Comparison of ENCODE assay signal across 8 mouse cellular contexts in genomic region chr2:84649674-84650073, GRCm38 (mm10). TPM values are rescaled to one million over a fixed set of nuclear protein-coding genes. Genes with fewer than 3 reads are reported as not detected.
DNase-seq lines count a peak whose midpoint lies in the region; ATAC-seq and TF ChIP-seq lines count a peak whose summit lies in the region.

No protein-coding gene starts in this region.

- H3K27ac ChIP-seq in forebrain, postnatal 0 days (ENCODE audit: low read depth, low read length): peak overlapping the region; percentile 29; the same call in 1 of the 2 replicates
- H3K27ac ChIP-seq in midbrain, embryonic 13.5 days: 0 out of 2 replicates have a peak overlapping the region, but pooled peaks have one; percentile 51

- no peaks in the 10 kb centered on the region for H3K27me3 ChIP-seq in forebrain, postnatal 0 days (ENCODE audit: insufficient read depth, low read length)
- H3K27me3 ChIP-seq in midbrain, embryonic 13.5 days: no peaks in the 10 kb centered on the region

- no peaks in the 10 kb centered on the region for H3K9me3 ChIP-seq in forebrain, postnatal 0 days (ENCODE audit: low read length)
- H3K9me3 ChIP-seq in midbrain, embryonic 13.5 days: no peaks in the 10 kb centered on the region

- H3K4me3 ChIP-seq in forebrain, postnatal 0 days (ENCODE audit: low read depth, low read length): peak overlapping the region; percentile 68
- H3K4me3 ChIP-seq in midbrain, embryonic 13.5 days (replicated peaks): peak overlapping the region; percentile 57

- under 1% methylated on average over 10 of the region's 10 CpGs for WGBS in forebrain, postnatal 0 days
- WGBS in midbrain, embryonic 13.5 days: under 1% methylated on average over 10 of the region's 10 CpGs

- no peaks in the 10 kb centered on the region for H3K36me3 ChIP-seq in forebrain, postnatal 0 days (ENCODE audit: insufficient read depth)
- no peaks in the 10 kb centered on the region for H3K36me3 ChIP-seq in midbrain, embryonic 13.5 days

- intact Hi-C loops in gastrocnemius, postnatal 14 days (cut with DNase I; ENCODE audit: low total_unique reads): no loop called here

- peaks cover 9% of the 10 kb centered on the region; the same call in 1 of the 2 replicates for H3K4me1 ChIP-seq in forebrain, postnatal 0 days (ENCODE audit: insufficient read depth)
- peaks cover 36% of the 10 kb centered on the region for H3K4me1 ChIP-seq in midbrain, embryonic 13.5 days (replicated peaks)

- H3K4me2 ChIP-seq in forebrain, postnatal 0 days (ENCODE audit: low read depth): peak overlapping the region; percentile 73
- H3K4me2 ChIP-seq in midbrain, embryonic 13.5 days (replicated peaks): peak overlapping the region; percentile 83

- peak; percentile 18 for DNase-seq in gastrocnemius, postnatal 14 days
- DNase-seq in gastrocnemius, postnatal 4 days (ENCODE audit: low spot score in 2 of 2): no peak
- peak; percentile 40 for DNase-seq in R1 (ENCODE audit: low read depth, low spot score)
- no peak for DNase-seq in forebrain, postnatal 0 days
- DNase-seq in kidney, postnatal 10 days: peak; percentile 36
- DNase-seq in spleen, postnatal 36 days (ENCODE audit: low spot score in 2 of 2): no peak
- DNase-seq in ovary, postnatal 10 days (ENCODE audit: low spot score): no peak

- no peak for ATAC-seq in forebrain, postnatal 0 days
- ATAC-seq in midbrain, embryonic 13.5 days: no peak

- peak overlapping the region; percentile 72 for H3K9ac ChIP-seq in forebrain, postnatal 0 days
- H3K9ac ChIP-seq in midbrain, embryonic 13.5 days (replicated peaks): peak overlapping the region; percentile 73

- TF ChIP-seq CTCF in forebrain, postnatal 0 days (IDR thresholded peaks at IDR 0.05; ENCODE audit: low read depth): no peak

RNA-seq across cellular contexts. Expression of gene Ctnnd1, which starts 0.9 kb away (rescaled TPM):
- total RNA-seq in gastrocnemius, postnatal 14 days (2021): 10 to 100 TPM; 46.4 to 49.7 TPM
- total RNA-seq in gastrocnemius, postnatal 4 days (2021): 10 to 100 TPM; 89.3 to 97.3 TPM
- 86.2 and 87.7 TPM in 2 replicates for total RNA-seq in forebrain, postnatal 0 days (2014; rRNA removed)
- polyA plus RNA-seq in forebrain, postnatal 0 days (2015; fragmentation: Nextera tagmentation; extraction: Ambion mirVana): 15.7 and 18.1 TPM in 2 replicates
- 30.4 and 38.0 TPM in 2 replicates for polyA plus RNA-seq in midbrain, embryonic 13.5 days (2015; fragmentation: Nextera tagmentation; extraction: Ambion mirVana)

RNA-seq across cellular contexts. Expression of gene Btbd18, which starts 9.2 kb away (rescaled TPM):
- total RNA-seq in gastrocnemius, postnatal 14 days (2021): not detected
- under 1 TPM in 1 of 2 experiments, not detected in 1; 0.08 TPM for total RNA-seq in gastrocnemius, postnatal 4 days (2021)
- 0.10 TPM in 1 of 2 replicates, not detected in the other for total RNA-seq in forebrain, postnatal 0 days (2014; rRNA removed)
- polyA plus RNA-seq in forebrain, postnatal 0 days (2015; fragmentation: Nextera tagmentation; extraction: Ambion mirVana): 0.13 and 0.25 TPM in 2 replicates
- polyA plus RNA-seq in midbrain, embryonic 13.5 days (2015; fragmentation: Nextera tagmentation; extraction: Ambion mirVana): 0.35 and 0.42 TPM in 2 replicates

RNA-seq across cellular contexts. Expression of gene Selenoh, which starts 20.9 kb away (rescaled TPM):
- 10 to 100 TPM; 13.3 to 15.6 TPM for total RNA-seq in gastrocnemius, postnatal 14 days (2021)
- total RNA-seq in gastrocnemius, postnatal 4 days (2021): 10 to 100 TPM; 32.2 to 49.9 TPM
- total RNA-seq in forebrain, postnatal 0 days (2014; rRNA removed): 194 and 244 TPM in 2 replicates
- 228 and 259 TPM in 2 replicates for polyA plus RNA-seq in forebrain, postnatal 0 days (2015; fragmentation: Nextera tagmentation; extraction: Ambion mirVana)
- 272 and 278 TPM in 2 replicates for polyA plus RNA-seq in midbrain, embryonic 13.5 days (2015; fragmentation: Nextera tagmentation; extraction: Ambion mirVana)

RNA-seq across cellular contexts. Expression of gene Gm28635, which starts 28.2 kb away (rescaled TPM):
- total RNA-seq in gastrocnemius, postnatal 14 days (2021): not detected
- under 1 TPM; 0.08 to 0.76 TPM for total RNA-seq in gastrocnemius, postnatal 4 days (2021)
- total RNA-seq in forebrain, postnatal 0 days (2014; rRNA removed): not detected in 2 replicates
- not detected in 2 replicates for polyA plus RNA-seq in forebrain, postnatal 0 days (2015; fragmentation: Nextera tagmentation; extraction: Ambion mirVana)
- polyA plus RNA-seq in midbrain, embryonic 13.5 days (2015; fragmentation: Nextera tagmentation; extraction: Ambion mirVana): not detected in 2 replicates

RNA-seq across cellular contexts. Expression of gene Med19, which starts 28.5 kb away (rescaled TPM):
- total RNA-seq in gastrocnemius, postnatal 14 days (2021): 1 to 10 TPM; 7.4 to 9.9 TPM
- total RNA-seq in gastrocnemius, postnatal 4 days (2021): 10 to 100 TPM; 17.8 to 19.3 TPM
- total RNA-seq in forebrain, postnatal 0 days (2014; rRNA removed): 46.8 and 47.5 TPM in 2 replicates
- polyA plus RNA-seq in forebrain, postnatal 0 days (2015; fragmentation: Nextera tagmentation; extraction: Ambion mirVana): 45.8 and 48.7 TPM in 2 replicates
- polyA plus RNA-seq in midbrain, embryonic 13.5 days (2015; fragmentation: Nextera tagmentation; extraction: Ambion mirVana): 49.3 and 53.3 TPM in 2 replicates

Comparison
In these comparisons a context has a peak if more than half of its experiments do, and no peak if none do; other contexts are left out.
1. DNase-seq: peak in gastrocnemius, postnatal 14 days (single experiment), R1 (single experiment) and kidney, postnatal 10 days (single experiment); none in gastrocnemius, postnatal 4 days (0 of 2), forebrain, postnatal 0 days (single experiment), spleen, postnatal 36 days (0 of 2) and ovary, postnatal 10 days (single experiment).